Mouse (Mus musculus): ENCODE results near the gene Nup155. TPM values are rescaled to one million over a fixed set of nuclear protein-coding genes. Genes with fewer than 3 reads are reported as not detected.
"Not testable (repeated sequence)": the region's sequence is repeated elsewhere in the genome, so short reads cannot be mapped to it uniquely, and the experiment has no call there.

Gene Nup155
- polyA plus RNA-seq (2017; shearing (Covaris generic)), result 10 to 100 TPM in 2 of 3 experiments, 1 to 10 TPM in 1; 9.6 to 11.9 (median 11.2) TPM

GRCm38 (mm10) chr15:8108966-8109743 is at the start of gene Nup155:
Nup155 (plus strand) TSS chr15:8109273.
- peak; percentile 96 for ATAC-seq

- ATAC-seq, result no peak
These were observed 43.9 kb upstream of the Nup155 start for GRCm38 (mm10) chr15:8065221-8065620.

GRCm38 (mm10) chr15:8073159-8073558 is 35.9 kb upstream of the Nup155 start:
- ATAC-seq, result peak; percentile 84

GRCm38 (mm10) chr15:8082139-8082538 is 26.9 kb upstream of the Nup155 start:
- ATAC-seq, result no peak

GRCm38 (mm10) chr15:8087293-8087692 is 21.8 kb upstream of the Nup155 start:
- ATAC-seq, result no peak

- ATAC-seq, result no peak
These were observed 20.4 kb upstream of the Nup155 start for GRCm38 (mm10) chr15:8088715-8089114.

- no peak for ATAC-seq
These were observed 18.4 kb upstream of the Nup155 start for GRCm38 (mm10) chr15:8090685-8091084.

GRCm38 (mm10) chr15:8092668-8093067 is 16.4 kb upstream of the Nup155 start:
- ATAC-seq, result not testable (repeated sequence)

- peak; percentile 42 for ATAC-seq
These were observed 11.2 kb upstream of the Nup155 start for GRCm38 (mm10) chr15:8097853-8098252.

GRCm38 (mm10) chr15:8098774-8099749 is 10.0 kb upstream of the Nup155 start, which contains the start of gene Wdr70:
Wdr70 (minus strand) TSS chr15:8099209.
- peak; percentile 94 for ATAC-seq

- ATAC-seq, result not testable (repeated sequence)
These were observed 7.0 kb upstream of the Nup155 start for GRCm38 (mm10) chr15:8101975-8102542.

GRCm38 (mm10) chr15:8108360-8108965 is 610 bp upstream of the Nup155 start:
- no peak for ATAC-seq

GRCm38 (mm10) chr15:8109782-8110181 is 709 bp downstream of the Nup155 start:
- ATAC-seq, result no peak

- no peak for ATAC-seq
These were observed 20.2 kb downstream of the Nup155 start for GRCm38 (mm10) chr15:8129281-8129680.

- ATAC-seq, result no peak
These were observed 22.2 kb downstream of the Nup155 start for GRCm38 (mm10) chr15:8131268-8131667.

- no peak for ATAC-seq
These were observed 22.7 kb downstream of the Nup155 start for GRCm38 (mm10) chr15:8131761-8132160.

GRCm38 (mm10) chr15:8135606-8136005 is 26.5 kb downstream of the Nup155 start:
- no peak for ATAC-seq

GRCm38 (mm10) chr15:8161841-8162240 is 52.8 kb downstream of the Nup155 start:
- no peak for ATAC-seq

- ATAC-seq, result peak; percentile 82
These were observed 59.7 kb downstream of the Nup155 start, which contains the start of gene Cplane1 for GRCm38 (mm10) chr15:8168591-8169265. Cplane1 (plus strand) TSS chr15:8169106.

- ATAC-seq, result peak; percentile 35
These were observed 60.2 kb downstream of the Nup155 start for GRCm38 (mm10) chr15:8169266-8169746.

GRCm38 (mm10) chr15:8189563-8189962 is 80.5 kb downstream of the Nup155 start:
- no peak for ATAC-seq

All from inflammation-experienced regulatory T-cells, adult 6 months (primary cell).